Mouse (Mus musculus): ENCODE measurements at regions not wholly inside any gene's neighbourhood (a gene's known extent, or its start where the extent isn't known, plus 50 kb on each side); places are given as distances from the start of the nearest gene placed in this dataset.
A peak's percentile ranks its signal among the peaks of the same experiment; 100 is the strongest.
"Not testable (repeated sequence)": the region's sequence is repeated elsewhere in the genome, so short reads cannot be mapped to it uniquely, and the experiment has no call there.

DNA sequence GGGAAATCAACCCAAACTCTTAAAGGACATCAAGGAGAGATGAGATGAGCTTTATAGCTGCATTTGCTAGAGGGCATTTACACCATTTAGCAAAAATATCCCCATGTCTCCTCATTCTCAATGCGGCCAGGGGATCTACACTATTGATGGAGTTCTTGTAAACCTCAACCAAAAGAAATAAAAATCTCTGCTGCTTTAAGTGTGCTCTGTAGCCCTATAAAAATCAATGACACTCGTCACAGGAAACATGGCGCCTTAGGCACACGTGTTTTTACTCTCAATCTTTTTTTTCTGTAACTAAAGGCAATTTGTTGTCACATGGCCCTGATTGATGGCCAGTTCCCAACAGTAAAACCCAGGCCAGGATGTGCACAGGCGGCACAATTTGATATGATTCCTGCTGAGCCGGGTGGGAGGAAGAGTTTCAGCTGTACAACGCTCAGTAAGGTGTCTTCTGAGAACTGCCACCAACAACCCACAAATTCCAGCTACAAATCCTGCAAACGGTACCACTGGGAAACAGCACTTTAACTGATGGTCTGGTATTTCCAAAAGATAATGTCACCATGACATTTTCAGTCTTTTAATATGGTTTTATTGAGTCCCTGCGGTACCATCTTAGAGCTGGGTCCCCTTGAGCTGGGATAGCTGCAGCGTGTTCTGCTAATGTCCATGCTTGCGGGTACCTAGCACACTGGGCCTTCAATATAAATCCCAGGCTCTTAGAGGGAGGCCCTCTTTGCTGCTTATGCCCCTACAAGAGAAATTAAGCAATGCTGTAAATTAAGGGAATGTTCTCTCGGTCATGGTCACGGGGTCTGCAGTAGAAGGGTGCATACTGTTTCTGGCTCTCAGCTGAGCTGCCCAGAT, 78.8 kb downstream of the Tpbg start:
- DNase-seq = no peak

DNA sequence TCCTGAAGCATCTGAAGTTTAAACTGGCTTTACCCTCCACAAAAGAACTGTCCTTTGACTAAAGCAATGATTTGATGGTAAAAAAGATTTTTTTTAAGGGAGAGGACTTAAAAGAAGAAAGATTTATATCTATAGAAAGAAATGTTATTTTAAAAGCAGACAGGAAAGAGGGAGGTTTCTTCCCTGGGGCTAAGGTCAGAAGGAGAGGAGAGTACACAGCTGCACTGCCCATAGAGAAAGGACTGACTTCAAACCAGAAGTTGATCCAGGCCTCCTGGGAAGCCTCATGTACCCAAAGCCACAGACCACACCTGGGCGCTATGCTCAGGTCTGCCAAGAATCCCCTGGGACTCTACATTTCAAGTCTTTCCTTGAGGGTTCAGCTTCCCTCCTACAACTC, 83.1 kb downstream of the Tpbg start:
- no peak for DNase-seq

DNA sequence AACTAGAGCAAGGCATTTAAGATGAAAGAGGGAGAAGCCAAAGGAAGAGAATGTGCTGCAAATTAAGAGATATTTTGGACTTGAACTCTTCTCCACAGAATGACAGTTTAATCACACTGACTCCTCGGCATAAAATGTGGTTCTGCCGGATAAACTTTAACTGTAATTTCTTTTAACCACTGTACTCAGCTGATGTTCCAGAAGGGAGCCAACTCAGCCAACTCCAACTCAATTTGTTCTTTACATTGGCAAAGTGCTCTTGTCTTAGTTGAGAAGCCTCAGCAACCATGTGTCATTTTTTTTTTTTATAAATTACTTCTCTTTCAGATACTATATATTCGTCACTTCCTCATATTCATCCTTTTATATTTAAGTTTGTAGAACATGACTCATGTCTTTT, 90.0 kb downstream of the Tpbg start:
- no peak for DNase-seq

DNA sequence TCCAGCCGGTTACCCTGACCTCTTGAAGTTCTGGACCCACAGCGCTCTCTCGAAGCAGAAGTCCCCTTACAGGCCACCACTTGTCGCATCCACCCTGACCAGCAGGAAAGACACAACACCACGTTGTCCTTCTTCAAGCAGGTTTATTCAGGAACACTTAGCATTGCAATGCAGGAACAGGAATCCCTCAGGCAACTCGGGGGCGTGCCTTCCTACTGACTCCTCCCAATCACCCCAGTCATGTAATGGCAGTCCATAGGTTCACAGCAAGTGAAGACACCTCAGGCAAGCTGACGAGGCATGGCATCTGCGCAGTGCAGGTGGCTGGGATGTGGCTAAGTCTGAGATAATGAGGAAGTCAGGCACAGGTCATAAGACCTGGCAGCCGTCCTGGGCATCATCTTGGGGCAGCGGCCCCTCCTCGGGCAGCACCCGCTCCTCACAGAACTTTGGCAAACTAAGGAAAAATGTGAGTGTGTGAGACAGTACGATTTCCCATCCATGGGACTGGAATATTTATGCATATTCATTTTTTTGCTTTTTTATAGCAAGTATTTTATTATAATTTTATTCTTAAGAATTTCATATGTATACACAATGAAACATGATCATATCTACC, 101.0 kb downstream of the Tpbg start:
- not testable (repeated sequence) for DNase-seq

DNA sequence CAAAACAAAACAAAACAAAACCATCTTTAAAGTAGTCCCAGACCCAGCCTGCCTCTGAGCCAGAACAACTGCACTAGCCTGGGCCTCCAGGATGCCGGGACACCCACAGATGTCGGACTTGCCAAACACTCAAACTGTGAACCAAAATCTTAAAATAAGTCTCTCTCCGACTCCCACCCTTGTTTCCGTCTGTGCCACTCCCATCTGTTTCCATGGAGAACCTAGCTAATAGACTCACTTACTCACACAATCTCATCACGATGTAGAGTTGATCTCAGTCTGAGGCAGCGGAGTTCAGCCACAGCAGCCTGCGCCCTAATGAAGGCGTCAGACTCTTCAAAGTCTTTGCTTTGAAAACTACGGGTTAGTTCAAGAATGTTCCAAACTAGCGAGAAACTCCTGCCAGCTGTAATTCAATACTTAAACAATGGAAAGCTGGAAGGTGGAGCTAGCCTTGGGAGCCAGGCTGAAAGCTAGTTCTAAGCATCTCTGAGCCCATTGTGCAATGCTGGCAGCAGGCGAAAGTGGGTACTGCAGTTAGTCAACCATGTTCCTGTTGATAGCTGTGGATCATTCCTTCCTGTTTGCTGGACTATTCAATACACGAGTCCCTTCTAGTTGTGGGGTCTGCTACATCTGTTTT, 106.4 kb downstream of the Tpbg start:
- no peak for DNase-seq

DNA sequence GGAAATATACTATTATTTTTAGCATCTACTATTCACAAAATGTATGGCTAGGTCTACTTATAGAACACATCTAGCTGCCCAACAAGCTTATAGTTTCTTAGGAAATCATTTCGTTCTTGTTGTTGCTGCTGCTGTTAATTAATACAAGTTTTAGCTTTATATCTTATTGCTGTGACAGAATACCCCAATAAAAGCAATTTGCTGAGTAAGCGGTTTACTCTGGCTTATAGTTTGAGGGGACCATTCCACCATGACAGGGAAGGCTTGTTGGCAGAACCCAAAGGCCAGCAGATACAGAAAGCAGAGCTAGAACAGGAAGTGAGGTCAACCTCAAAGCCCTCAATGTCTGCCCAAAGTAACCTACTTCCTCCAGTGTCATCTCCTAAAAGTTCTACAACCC, 109.6 kb downstream of the Tpbg start:
- no peak for DNase-seq

DNA sequence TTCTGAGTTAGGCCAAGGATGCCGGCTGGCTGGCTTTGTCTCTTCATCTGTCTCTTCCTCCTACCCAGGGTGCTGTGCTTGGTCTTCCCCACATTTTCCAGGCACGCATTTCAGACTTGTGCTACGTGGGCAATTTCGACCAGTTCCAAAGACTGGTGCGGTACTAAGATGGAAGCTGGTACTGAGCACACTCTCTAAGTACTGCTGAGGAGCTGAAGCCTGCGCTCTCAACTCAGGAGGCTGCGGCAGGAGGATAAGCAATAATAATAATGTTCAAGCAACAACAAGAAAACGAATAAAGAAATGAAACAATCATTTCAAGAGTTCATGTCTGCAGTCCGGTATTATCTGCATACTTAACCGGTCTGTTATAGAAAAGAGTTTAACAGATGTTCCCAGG, 127.9 kb downstream of the Tpbg start:
- DNase-seq = no peak

DNA sequence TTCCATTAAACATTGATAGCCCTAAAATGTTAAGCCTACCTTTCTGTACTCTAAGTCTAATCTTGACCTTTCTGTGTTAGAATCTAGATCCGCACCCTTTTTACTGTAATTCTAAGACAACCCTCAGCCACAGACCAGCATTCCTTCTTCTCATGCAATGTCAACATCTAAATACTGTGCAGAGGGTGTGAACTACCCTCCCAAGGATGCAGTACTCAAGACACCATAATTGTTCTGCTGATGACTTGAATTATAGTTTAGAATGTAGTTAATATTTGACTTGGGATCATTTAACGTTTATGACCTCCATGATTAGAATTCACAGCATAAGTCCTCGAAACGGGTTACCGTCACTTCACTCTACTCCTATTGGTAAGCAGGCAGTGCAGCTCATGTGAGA, 139.2 kb downstream of the Tpbg start:
- no peak for DNase-seq

DNA sequence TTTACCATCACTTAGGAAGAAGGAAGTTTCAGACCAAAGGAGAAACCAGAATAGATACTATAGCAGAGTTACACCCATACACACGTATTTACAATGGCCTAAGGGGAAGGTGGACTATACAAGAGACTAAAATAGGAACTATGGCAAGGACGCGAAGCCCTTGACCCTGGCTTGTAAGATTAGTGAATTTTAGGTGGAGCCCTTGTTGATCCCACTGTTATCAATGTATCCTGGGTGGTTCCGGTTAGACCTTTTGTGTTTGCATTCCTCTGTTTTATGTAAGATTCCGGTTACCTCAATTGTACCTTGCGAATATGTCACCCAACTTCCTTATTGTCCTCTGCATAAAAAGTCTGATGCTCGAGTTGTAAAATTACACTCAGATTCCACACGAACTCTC, 141.3 kb downstream of the Tpbg start:
- not testable (repeated sequence) for DNase-seq

DNA sequence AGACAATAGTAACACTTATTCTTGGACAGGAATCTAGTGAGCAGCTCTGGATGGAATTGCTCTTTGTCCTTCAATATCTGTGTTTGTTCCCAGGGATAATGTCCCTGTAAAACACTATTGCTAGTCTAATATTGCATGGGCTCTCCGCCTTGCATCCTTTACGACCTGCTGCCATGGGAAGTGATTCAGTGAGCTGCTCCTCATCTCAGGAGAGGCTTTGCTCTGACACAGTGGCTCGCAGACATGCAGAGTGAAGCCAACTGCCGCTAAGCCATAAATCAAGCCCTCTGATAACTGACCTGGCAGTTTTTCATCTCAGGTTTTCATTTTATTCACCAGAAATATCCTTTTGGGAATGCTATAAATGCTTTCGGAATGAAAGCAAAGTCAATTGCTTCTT, 143.5 kb downstream of the Tpbg start:
- DNase-seq = no peak

DNA sequence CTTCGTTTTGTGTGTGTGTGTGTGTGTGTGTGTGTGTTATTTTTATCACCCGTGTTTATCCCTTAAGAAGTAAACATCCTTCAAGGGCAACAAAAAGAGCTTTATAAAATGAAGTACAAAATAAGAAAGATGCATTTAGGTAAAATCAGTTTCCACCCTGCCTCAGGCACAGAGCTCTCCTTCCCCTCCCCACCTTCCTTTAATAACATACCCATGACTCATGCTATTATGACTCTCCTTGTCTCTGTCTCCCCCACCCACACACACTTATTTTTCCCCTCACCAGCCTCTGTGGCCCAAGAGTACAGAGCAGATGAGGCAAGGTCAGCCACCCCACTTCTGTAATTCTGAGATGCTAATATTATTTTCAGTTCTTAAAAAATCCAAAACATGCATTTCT, 144.0 kb downstream of the Tpbg start:
- DNase-seq = no peak

DNA sequence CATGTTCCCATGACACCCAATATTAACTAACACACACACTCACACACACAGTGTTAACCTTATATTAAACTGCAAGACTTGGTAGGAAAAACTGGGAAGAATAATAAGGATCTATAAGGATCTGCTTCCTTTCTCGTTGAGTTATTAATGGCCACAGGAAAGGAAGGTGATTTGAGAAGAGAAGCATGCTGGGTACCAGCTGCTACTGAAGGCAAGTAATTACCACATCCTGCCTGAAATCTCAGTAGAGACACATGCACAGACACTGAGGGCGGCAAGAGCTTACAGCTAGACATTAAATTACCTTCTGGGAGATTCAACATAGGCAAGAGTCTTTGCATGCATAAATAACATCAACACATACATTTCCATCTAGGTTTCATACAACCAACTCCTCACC, 160.8 kb downstream of the Tpbg start:
- DNase-seq = no peak

DNA sequence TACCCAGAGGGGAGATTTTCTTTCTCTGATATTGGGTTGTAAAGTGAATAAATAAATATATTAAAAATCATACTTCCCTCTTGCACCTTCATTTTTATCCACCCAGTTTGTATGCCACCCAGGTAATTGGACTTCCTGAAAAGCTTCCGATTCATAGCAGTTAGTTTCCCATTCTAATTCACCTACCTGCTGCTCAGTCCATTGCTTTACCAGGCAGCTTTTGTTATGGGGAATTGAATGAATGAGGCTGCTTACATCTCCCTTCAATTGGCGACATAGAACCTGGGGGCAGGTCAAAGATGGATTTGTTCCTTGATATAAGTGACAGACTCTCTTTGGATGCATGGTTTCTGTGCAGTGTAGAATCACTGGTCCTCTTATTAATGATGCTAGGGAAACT, 169.5 kb downstream of the Tpbg start:
- no peak for DNase-seq

DNA sequence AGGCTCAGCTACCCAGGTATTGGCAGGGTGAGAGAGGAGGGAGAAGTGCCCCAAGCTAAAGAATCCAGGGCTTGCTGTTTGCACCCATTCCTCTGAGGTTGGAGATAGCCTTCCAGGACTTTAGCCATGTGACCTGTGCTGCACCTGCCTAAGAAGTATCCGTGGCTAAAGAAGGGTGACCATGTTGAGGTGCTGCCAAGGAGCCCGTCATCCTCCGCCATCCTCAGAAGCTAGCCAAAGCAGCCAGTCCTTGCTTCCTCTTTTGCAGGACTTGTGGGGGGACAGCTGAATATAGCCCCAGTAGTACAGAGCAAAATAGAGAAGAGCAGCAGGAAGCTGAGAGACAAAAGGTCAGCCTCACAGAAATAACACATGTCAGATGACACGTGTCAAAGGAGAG, 173.7 kb downstream of the Tpbg start:
- DNase-seq = no peak

DNA sequence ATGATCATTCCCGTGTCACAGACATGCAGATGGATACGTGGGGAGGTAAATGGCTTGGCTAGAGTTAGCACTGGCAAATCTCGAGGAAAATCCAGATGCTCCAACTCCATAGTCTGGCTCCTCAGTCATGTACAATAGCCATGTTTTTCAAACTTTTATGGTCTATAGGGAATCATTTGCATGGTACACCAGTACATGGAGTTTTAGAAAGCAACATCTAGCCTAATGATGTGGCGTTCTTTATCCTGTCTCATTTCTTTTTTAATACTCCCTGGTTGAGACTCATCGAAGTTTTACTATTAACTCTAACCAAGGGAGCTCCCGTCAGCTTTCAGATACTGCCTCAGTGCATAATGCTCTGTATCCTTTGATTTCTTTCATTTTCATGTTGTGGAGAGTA, 178.0 kb downstream of the Tpbg start:
- no peak for DNase-seq

DNA sequence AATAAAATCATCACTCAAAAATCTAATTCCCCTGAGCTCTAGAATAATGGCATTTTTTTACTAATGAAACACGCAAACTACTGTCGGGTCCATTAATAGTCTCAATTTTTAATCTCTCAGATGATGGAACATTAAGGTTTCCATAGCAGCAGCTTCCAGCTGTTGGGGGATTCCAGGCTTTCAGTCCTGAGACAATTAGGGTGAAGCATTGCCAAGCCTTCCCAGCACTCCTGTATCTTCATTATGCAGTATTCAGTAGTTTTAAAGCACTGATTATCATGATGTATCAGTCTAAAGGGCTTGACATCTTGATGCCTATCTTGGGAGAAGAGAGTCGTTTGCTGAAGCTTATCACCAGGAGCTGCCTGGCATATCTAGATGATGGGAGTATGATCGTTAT, 178.6 kb downstream of the Tpbg start:
- no peak for DNase-seq

DNA sequence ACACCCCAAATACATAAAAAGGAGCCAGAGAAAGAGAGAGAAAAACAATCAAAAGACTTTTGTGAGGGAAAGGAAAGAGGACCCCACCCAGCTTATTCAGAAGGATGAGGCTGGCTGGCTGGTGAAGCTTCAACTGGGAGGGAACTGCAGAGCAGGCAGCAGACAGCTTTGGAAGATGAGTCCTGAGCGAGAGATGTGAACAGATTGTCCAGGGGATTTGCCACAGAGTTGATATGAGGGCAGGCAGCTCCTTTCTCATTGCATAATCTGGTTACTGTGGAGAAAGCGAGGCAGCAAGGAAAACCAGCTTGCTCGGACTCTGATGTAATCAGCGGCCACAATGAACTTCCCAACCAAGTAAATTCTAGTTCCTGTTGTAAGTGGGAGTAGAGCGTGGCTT, 188.6 kb downstream of the Tpbg start:
- DNase-seq = peak in 1 of 2 experiments; percentile 2

DNA sequence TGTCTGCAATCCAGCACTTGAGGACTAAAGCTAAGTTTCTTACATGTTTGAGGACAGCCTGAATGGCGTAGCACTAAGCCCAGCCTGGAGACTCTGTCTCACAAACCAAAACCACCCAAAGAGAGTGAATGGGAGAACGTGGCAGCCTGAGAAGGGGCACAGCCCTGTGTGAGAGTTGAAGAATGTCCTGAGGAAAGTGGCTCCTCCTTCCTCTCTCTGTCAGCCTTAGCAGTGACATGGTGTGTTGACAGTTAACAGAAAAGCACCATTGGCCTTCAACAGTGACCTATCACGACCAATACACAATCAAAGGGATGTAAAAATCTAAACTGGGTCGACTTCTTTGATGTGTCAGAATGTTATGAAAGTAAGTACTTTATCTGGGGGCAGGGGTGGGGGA, 201.9 kb downstream of the Tpbg start:
- no peak for DNase-seq

DNA sequence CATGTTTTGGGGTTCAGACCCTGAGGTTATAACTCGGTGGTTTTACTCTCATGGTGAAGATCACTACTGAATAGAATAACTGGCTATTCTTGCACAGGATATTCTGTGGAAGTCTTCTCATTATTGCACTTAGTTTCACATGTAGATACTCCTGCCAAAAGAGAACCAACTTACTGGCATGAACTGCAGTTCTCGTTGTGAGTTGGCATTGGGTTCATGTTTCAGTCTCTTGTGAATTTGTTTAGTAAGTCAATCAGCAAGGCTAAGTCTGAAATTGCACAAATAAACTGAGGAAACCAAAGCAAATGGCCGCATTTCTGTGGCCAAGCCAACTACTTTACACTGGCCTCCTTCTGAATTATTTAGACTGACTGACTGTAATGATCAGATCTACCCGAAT, 215.9 kb downstream of the Tpbg start:
- DNase-seq = no peak

DNA sequence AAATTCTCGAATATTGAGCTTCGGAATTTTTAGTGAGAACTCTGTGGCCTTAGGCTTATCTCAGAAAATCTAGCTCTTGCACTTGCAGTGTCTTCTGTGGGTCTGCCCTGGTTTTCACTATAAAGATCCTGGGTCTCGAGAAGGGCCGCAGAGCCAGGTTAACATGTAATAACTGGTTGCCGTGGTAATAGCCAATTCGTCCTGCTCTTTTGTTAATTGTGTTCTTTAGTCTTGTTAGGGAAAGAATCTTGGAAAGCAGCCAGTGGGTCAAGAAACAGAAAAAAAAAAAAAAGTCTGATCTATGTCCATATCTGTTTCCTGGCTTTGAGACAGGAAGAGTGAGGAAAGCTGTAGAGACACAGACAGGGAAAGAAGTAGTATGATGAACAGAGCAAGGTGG, 217.9 kb downstream of the Tpbg start:
- no peak for DNase-seq

DNA sequence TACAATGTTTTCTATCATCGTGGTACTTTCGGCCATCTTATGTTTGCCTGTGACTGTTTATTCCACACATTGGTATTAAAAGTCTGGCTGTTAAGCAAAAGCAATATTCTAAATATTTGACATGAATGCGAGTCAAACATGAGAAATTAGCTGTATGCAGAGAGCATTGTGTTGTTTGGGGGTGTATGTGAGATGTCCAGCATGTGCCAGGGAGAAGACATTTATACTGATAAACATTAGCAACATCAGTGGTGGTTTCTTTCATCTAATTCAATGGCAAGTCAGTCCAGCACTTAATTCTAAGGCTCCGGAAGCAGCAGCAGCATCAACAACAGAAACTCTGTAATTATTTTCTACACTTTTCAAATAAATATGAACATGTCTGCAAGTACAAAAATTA, 219.1 kb downstream of the Tpbg start:
- no peak for DNase-seq

DNA sequence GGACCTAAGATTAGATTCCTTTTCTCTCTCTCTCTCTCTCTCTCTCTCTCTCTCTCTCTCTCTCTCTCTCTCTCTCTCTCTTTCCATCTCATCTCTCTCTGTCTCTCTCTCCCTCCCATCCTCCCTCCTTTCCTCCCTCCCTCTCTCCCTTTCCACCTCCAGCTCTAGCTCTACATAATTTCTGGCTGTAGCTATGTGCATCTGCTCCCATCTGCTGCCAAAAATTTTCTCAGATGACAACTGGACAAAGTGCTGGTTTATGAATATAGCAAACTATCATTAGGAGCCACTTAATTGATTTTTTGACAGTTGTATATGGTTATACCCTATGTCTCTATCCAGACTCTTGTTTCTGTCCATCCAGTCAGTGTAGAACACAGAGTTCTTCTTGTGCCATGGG, 237.1 kb downstream of the Tpbg start:
- no peak for DNase-seq

DNA sequence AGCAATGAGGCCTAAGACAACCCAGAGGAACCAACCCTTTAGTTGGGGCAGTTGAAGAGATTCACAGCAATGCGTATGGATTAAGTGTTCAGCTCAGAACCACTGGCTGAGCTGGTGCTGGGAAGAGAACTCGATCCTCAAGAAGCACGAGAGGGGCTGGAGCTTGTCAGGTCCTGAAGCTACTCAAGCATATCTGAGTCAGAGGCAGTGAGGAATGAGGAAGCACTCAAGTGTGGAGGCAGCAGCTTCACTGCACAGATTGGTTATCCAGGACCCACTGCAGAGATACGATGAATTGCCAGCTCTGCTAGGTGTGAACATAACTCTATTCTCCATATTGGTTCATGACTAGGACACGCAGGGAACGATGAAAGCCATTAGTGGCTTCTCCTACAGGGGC, 239.7 kb downstream of the Tpbg start:
- DNase-seq = no peak

DNA sequence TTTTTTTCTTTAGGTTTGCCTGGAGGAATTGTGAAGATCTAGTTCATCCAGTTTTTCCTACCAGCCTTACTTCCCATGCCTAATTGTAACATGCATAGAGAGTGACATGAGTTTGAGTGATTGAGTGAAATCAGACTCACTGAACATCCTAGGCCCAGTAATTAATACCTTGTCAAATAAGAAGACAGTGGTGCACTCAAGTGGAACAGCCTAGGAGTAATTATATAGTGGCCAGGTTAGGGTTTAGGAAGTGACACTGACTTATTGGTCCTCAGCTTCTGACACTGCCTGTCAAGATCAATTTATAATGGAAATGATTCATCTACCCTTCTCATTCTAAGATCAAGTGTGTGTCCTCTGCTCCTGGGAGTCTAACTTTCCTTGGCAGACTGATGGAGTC, 250.8 kb downstream of the Tpbg start:
- DNase-seq = no peak
